Mouse (Mus musculus): ENCODE measurements at regions not wholly inside any gene's neighbourhood (a gene's known extent, or its start where the extent isn't known, plus 50 kb on each side); places are given as distances from the start of the nearest gene placed in this dataset.
A peak's percentile ranks its signal among the peaks of the same experiment; 100 is the strongest.

GRCm38 (mm10) chr15:40047100-40047499 lies 87.1 kb upstream of the 9330182O14Rik start:
- no peak overlapping the region for H3K27ac ChIP-seq (replicated peaks; ENCODE audit: low read depth, low read length)
- no peak overlapping the region for H3K9ac ChIP-seq (ENCODE audit: low read depth, low read length, severe bottlenecking)

DNA sequence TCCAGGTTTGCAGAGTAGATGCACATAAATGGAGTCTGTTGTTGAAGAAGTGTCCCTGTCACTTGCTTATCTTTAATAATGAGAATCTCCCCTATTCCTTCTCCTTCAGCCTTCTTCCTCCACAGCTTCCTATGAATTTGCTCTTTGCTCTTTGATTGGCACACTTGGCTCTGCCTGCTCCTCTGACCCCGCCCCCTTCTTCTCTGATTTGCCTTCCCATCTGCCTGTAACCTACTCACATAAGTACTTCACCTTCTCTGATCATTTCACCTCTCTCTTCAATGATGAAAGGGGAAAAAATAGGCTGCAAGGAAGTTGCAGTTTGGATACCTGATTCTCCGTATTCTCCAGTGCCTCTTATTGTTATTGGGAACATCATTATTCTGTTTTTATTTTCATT lies 66.1 kb upstream of the 9330182O14Rik start:
- Histone ChIP-seq H3K27ac (replicated peaks; ENCODE audit: low read depth, low read length) (no peak overlapping the region), H3K9me3 (ENCODE audit: control insufficient read depth, low read length) (no peaks in the 10 kb centered on the region), H3K4me3 (replicated peaks; ENCODE audit: low read length) (no peak overlapping the region), H3K9ac (ENCODE audit: low read depth, low read length, severe bottlenecking) (no peak overlapping the region), H3K4me1 (ENCODE audit: control insufficient read depth, insufficient read depth, low read length) (no peaks in the 10 kb centered on the region), H3K4me2 (replicated peaks; ENCODE audit: low read depth, low read length, severe bottlenecking) (no peak overlapping the region), H3K36me3 (ENCODE audit: control insufficient read depth, insufficient read depth, low read length) (no peaks in the 10 kb centered on the region), H3K27me3 (ENCODE audit: control insufficient read depth, insufficient read depth, low read length) (no peaks in the 10 kb centered on the region)
- ATAC-seq (ENCODE audit: low FRiP score, low read depth), result no peak
- DNase-seq (ENCODE audit: low spot score), result no peak
- 85% methylated on average over 2 of the region's 2 CpGs for WGBS
- TF ChIP-seq POLR2A (IDR thresholded peaks at IDR 0.05; ENCODE audit: borderline replicate concordance, extremely low read depth, insufficient read depth, insufficient read length), result no peak

More at GRCm38 (mm10) chr15:40047100-40047499, 87.1 kb upstream of the 9330182O14Rik start:
- Histone ChIP-seq H3K4me2 (replicated peaks; ENCODE audit: low read depth, low read length, severe bottlenecking) (no peak overlapping the region), H3K36me3 (ENCODE audit: control insufficient read depth, insufficient read depth, low read length) (no peaks in the 10 kb centered on the region), H3K9me3 (ENCODE audit: control insufficient read depth, low read length) (no peaks in the 10 kb centered on the region), H3K4me3 (replicated peaks; ENCODE audit: low read length) (no peak overlapping the region), H3K4me1 (ENCODE audit: control insufficient read depth, insufficient read depth, low read length) (peaks cover 3% of the 10 kb centered on the region; the same call in 1 of the 2 replicates), H3K27me3 (ENCODE audit: control insufficient read depth, insufficient read depth, low read length) (no peaks in the 10 kb centered on the region)
- no peak for ATAC-seq (ENCODE audit: low FRiP score, low read depth)
- TF ChIP-seq POLR2A (IDR thresholded peaks at IDR 0.05; ENCODE audit: borderline replicate concordance, extremely low read depth, insufficient read depth, insufficient read length), result no peak
- DNase-seq (ENCODE audit: low spot score), result no peak
- WGBS, result 75% methylated on average over 1 of the region's 1 CpGs

DNA sequence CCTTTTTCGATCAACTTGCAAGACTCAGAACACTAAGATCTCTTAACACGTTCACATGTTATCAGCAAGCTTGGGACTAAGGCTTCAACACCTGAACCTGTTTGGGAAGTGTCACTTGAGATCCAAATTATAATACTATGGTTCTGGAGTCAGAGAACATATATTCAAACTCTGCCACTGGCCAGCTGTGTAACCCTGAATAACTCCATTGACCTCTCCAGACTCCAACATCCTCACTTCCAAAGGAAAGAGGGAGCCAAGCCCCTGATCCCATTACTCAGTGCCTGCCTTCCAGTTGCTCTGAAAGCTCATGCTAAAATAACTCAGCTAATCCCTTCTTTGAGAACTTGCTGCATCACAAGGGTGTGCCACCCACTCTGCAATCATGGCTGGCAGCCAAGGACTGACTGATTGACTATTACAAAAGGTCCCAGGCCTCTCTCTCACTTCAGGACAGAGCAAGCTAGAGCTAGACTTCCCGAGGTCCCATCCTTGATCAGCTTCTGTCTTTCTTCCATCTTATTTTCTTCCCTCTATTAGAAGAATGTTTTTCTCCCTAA lies 58.8 kb upstream of the 9330182O14Rik start:
- Histone ChIP-seq H3K4me2 (replicated peaks; ENCODE audit: low read depth, low read length, severe bottlenecking) (no peak overlapping the region), H3K36me3 (ENCODE audit: control insufficient read depth, insufficient read depth, low read length) (no peaks in the 10 kb centered on the region), H3K9me3 (ENCODE audit: control insufficient read depth, low read length) (no peaks in the 10 kb centered on the region), H3K27me3 (ENCODE audit: control insufficient read depth, insufficient read depth, low read length) (no peaks in the 10 kb centered on the region), H3K27ac (replicated peaks; ENCODE audit: low read depth, low read length) (no peak overlapping the region), H3K4me3 (replicated peaks; ENCODE audit: low read length) (no peak overlapping the region), H3K4me1 (ENCODE audit: control insufficient read depth, insufficient read depth, low read length) (0 out of 2 replicates have a peak, but pooled peaks cover 4% of the 10 kb centered on the region), H3K9ac (ENCODE audit: low read depth, low read length, severe bottlenecking) (no peak overlapping the region)
- no peak for TF ChIP-seq POLR2A (IDR thresholded peaks at IDR 0.05; ENCODE audit: borderline replicate concordance, extremely low read depth, insufficient read depth, insufficient read length)
- WGBS, result 67% methylated on average over 3 of the region's 3 CpGs
- peak; percentile 57 for ATAC-seq (ENCODE audit: low FRiP score, low read depth)
- peak; percentile 56 for DNase-seq (ENCODE audit: low spot score)

DNA sequence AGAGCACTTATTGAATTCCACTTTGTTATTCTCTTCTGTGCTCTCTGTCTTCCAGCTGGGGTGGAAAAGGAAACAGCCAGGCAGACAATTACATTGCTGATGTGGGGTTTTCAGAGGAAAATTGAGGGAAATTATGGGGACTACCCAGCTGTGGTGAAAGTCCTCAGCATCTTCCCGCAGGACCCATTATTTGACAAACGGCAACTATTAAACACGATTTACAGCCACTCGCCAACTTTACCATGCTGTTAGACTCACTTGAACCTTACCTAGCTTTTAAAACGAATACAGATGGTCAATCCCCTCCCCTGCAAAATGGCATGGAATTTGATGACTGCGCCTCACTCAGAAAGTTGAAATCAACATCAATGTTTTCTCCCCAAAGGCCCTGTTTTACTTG lies 54.3 kb upstream of the 9330182O14Rik start:
- Histone ChIP-seq H3K4me3 (replicated peaks; ENCODE audit: low read length) (no peak overlapping the region), H3K4me2 (replicated peaks; ENCODE audit: low read depth, low read length, severe bottlenecking) (no peak overlapping the region), H3K27ac (replicated peaks; ENCODE audit: low read depth, low read length) (no peak overlapping the region), H3K27me3 (ENCODE audit: control insufficient read depth, insufficient read depth, low read length) (no peaks in the 10 kb centered on the region), H3K9me3 (ENCODE audit: control insufficient read depth, low read length) (no peaks in the 10 kb centered on the region), H3K4me1 (ENCODE audit: control insufficient read depth, insufficient read depth, low read length) (0 out of 2 replicates have a peak, but pooled peaks cover 4% of the 10 kb centered on the region), H3K36me3 (ENCODE audit: control insufficient read depth, insufficient read depth, low read length) (no peaks in the 10 kb centered on the region), H3K9ac (ENCODE audit: low read depth, low read length, severe bottlenecking) (no peak overlapping the region)
- TF ChIP-seq POLR2A (IDR thresholded peaks at IDR 0.05; ENCODE audit: borderline replicate concordance, extremely low read depth, insufficient read depth, insufficient read length), result no peak
- DNase-seq (ENCODE audit: low spot score) (no peak), ATAC-seq (ENCODE audit: low FRiP score, low read depth) (no peak; the same call in 1 of the 2 replicates)
- WGBS, result 13% methylated on average over 6 of the region's 6 CpGs

Measured in limb, embryonic 14.5 days (tissue).